Mouse (Mus musculus) retina, postnatal 7 days (tissue): ENCODE measurements around the gene Egr4.

Experiments used
- DNase-seq: peaks from one replicate; pipeline ENCODE4 v3.0.0-alpha.2; 2012; ENCODE audit warnings: low read depth, low spot score

The Egr4 gene

DNA sequence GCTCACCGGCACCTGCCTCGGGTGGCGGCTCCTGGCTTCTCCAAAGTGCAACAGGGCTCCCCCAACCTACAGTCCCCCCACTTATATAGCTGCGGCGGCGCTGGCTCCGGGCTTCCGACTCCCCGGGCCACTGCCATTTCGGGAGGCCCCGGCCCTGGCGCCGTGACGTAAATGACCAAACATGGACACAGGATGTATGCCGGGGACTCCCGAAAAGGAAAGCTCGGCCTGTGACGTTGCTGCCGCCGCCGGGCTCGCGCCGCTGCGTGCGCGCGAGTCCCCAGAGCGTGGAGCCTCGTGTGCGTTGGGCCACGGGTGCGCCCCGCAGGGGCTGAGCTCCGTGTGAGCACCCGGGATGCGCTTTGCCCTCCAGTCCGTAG, at the start of gene Egr4:
TSS of gene Egr4 (minus strand) at position 59 of the 380 bp plus-strand sequence.
- peak; percentile 41 for DNase-seq

GRCm38 (mm10) chr6:85562374-85562773, 49.0 kb upstream of the Egr4 start:
- no peak for DNase-seq

- DNase-seq, result no peak
These were observed 34.3 kb upstream of the Egr4 start for GRCm38 (mm10) chr6:85547642-85548041.

DNA sequence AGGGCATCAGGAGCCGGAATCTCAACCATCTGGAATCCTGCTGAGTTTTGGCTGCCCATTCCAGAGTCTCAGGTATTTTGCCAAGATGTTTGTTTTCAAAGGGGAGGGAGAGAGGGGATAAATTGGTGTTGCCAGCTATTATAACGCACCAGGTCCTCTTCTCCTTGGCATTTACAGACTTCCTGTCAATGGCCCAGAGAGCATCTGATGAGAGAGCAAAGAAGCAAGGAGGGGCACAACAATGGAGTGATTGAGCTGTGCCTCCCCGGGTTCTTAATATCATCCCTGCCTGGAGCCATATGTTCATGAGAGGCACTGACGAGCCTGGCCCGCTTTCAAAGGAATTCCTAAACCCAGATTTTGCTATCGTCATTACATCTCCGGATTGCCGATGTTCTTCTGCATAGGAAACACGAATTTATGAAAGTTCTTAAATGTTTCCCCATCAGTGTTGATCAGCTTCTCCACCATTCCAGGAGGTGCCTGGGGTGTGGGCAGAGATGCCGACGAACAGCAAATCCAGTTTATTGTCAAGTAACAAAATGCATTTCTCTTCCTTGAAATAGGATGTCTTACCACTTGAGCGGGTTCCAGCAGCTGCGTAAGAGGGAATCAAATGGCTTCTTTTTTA, 31.0 kb upstream of the Egr4 start:
- DNase-seq, result no peak

DNA sequence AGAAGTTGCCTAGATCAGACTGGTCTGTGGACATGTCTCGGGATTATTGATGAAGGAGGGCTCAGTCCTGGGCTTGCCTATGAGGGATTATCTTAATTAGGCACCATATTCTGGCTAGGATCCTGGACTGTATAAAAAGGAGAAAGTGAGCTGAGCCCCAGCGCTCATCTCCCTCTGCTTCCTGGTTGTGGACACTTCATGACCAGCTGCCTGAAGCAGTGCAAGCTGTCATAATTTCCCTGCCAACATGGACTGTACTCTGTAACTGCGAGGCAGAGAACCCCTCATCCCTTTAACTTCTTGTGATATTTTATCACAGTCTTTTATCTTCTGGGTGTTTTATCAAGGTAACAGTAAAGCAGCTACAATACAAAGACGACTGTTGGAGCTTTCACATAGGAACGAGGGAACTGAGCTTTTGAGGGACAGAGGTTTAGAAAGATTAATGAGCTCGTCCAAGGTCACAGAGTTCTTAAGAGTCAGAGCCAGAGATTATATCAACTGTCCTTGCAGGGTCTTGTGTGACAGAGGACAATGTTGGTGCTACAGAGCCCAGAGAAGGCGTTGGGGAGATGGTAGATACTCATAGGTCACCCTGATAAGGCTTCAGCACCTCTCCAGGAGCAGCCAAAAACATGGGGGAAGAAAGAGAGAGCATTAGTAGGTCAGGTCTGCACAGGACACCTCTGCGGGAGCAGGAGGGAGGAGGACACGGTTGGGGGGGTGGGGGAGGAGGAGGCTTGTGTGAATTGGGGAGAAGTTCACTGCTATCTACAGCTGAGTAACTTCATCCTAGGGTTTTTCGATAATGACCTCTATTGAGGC, 30.2 kb upstream of the Egr4 start:
- no peak for DNase-seq

DNA sequence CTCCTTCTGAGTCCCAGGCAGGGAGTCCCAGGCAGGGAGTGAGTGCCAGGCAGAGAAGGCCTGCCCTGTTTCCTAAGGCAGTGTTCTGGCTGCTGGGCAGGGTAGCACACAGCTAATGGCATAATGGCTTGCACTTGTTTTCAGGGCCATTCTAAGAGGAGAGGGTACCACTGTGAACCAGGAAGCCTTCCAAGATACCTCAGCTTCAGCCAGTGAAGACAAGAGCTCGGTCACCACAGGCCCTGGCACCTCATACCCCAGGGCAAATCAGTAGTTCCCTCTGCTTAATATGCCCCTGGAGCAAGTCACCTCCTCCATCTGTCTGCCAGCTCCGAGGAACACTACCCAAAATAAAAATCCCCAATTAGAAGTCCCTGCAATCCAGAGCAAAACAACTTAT, 9.4 kb upstream of the Egr4 start:
- no peak for DNase-seq

GRCm38 (mm10) chr6:85522026-85522425, 8.6 kb upstream of the Egr4 start:
- no peak for DNase-seq

DNA sequence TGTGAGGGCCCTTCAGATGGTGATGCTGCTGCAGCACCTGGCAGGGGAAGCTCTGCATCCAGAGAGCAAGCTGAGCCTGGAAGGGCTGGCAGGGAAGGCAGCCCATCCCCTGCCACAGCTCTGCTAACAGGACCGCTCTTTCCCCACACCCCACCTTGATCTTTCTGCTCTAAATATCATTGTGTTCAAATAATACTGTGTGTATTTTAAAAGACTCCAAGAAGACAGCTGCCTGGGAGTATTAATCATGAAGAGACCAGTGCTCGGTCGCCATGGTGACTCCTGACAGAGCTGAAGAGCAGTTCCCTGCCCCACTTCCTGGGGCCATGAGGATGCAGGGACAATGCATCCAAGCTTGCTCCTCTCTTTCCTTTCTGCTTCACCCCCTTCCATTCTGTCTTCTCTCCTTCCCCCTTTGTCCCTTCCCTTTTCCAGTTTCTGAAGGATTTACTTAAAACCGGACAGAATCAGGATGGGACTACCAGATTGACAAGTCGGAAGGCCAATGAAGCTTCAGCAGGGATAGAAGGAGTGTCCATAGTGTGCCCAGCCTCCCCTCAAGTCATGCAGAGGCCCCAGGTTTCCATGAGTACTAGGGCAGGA, 4.8 kb upstream of the Egr4 start:
- DNase-seq, result peak; percentile 38

GRCm38 (mm10) chr6:85515941-85516340, 2.6 kb upstream of the Egr4 start:
- no peak for DNase-seq

DNA sequence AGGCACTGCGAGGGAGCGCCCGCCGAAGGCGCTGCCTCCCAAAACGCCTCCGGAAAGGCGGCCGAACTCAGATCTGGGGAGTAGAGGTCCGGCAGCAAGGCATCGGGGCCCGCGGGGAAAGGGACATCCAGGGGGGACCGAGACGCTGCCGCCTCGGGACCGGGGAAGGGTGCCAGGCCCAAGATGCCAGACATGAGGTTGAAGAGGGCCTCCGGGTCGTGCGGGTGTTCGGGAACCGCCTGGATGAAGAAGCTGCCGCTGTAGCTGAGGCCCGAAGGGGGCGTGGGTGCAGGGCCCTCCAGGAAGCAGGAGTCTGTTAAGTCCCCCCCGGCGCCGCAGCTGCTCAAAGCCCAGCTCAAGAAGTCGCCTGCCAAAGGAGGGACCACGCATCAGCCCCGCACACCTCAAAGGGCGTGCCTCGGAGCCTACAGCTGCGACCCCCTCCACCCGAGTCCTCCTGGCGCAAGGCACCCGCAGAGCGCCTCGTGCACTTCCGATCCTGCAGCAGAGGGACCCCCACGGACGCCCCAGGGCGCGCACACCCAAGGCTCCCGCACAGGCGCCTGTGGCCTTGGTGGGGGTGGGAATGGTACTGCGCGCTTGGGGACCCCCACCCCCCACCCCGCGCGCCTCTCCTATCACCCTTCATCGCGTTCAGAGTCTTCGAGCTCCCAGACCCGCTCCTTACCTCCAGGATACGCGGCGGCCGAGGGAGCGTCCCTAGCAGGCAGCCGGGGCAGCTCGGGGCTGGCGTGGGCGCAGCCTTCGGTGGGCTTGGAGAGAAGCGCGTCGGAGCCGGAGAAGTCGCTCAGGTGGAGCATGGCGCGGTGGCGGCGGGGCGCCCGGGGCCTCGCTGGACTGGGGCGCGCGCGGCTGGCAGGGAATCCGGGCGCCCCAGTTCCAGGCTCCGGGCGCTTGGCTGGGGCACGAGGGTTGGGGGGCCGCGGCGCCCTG, 535 bp downstream of the Egr4 start:
- no peak for DNase-seq

- no peak for DNase-seq
These were observed 1.3 kb downstream of the Egr4 start for GRCm38 (mm10) chr6:85512056-85512440.

GRCm38 (mm10) chr6:85511286-85512055, 1.9 kb downstream of the Egr4 start:
- no peak for DNase-seq

- DNase-seq, result peak; percentile 44
These were observed 2.9 kb downstream of the Egr4 start for GRCm38 (mm10) chr6:85510476-85510875.

DNA sequence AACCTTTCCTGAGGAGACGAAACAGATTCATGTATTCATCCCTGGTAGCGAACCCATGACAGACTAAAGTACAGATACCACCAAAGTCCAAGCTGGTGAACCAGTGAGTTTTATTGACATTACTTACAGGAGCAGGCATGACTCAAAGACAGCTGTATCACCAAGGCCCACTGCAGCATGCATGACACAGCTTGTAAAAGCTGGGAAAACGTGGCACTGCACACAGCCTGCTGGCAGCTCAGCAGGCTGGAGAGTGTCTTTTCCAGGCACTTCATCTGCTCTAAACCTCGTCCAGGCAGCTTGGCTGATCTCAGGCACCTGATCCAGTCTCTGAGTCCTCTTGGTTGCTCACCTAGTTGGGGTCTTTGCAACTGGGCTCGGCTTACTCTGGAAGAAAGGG, 4.8 kb downstream of the Egr4 start:
- no peak for DNase-seq

DNA sequence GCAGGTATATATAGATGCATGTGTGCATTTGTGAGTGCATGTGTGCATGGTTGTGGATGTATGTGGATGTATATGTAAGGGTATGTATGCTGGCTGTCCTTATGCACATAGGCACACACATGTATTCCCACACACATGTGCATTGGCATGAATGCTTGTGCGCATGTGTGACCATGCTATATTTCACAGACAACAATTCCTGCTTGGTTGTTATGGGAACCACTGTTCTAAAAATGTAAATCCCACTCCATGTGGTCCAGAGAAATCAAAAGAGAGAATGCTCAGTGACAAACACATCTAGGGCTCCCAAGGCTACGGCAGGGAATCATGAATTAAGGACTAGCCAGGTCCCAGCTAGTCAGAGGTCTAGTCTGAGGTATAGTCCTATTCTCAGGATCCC, 8.5 kb downstream of the Egr4 start:
- DNase-seq, result no peak

DNA sequence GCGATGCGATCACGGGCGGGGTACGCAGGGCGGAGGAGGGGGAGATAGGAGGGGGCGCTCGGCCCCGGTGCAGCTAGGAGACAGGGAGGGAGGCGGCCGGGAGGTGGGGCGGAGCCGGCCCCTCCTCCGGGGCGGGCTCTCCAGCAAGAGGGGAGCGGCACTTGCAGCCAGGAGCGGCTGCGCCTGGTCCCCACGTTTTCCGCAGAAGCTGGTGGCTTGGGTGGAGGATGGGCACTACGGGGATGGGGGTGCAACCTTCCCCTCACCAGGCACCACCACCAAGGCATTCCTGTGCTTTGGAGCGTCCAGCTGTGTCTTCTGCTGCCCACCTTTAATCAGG, 10.5 kb downstream of the Egr4 start, which contains the start of gene Fbxo41:
TSS of gene Fbxo41 (minus strand) at position 84 of the 340 bp plus-strand sequence.
- no peak for DNase-seq

DNA sequence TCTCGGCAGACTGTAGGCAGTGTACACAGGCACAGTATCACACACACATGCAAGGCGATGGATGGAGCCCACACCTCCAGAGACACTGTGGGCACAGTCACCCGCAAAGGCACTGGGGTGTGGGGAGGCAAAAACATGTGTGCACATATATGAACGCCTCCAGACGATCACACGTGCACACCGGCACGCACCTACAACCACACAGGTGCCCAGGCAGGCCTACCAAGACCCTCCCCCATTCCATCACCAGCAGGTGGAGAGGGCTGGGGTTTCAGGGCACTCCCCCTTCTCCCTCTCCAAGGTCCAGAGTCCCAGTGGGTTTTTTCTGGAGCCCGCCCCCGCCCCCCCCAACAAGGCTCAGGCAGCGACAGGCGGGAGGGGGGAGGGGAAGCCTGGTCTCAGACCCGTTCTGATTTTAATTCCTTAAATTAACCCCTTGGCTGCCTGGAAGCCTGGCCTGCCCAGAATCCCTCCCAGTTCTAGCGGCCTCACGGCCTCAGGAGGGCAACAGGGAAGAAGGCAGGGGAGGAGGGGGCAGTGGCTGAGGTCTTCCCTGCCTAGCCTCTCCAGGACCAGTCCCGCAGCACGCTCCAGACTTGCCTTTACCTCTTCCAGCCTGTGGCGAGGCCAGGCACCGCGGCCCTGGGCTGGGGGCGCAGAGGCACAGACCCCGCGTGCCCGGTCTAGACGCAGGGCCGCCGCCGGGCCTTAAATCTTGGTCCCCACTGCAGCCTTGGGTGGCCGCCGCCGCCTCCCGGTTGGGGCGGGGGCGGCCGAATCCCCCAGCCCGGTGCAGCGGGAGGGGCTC, 11.1 kb downstream of the Egr4 start:
- DNase-seq, result no peak

GRCm38 (mm10) chr6:85501571-85502102, 11.8 kb downstream of the Egr4 start:
- no peak for DNase-seq

DNA sequence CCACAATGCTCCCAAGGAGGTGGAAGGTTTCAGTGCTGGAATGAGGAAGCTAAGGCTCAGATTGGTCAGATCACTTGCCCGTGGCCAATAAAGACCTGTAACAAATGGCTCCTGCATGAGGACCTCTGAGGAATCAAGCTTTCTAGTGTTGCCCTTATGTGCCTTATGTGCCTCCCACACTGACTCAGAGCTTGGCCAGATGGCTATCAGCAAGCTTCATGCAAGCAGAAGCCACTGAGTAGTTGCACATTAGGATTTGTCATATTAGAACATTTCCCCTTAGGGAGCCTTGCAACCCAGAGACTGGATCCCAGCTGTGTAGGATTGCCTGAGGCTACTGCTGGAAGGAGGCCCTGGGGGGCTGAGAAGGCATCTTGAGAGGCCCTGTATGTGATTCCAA, 13.0 kb downstream of the Egr4 start:
- no peak for DNase-seq

GRCm38 (mm10) chr6:85498147-85498546, 15.2 kb downstream of the Egr4 start:
- DNase-seq, result no peak
